17 mouse cellular contexts compared by ENCODE assay signal in genomic region chr1:66552396-66552966, GRCm38 (mm10).
DNase-seq lines count a peak whose midpoint lies in the region; ATAC-seq and TF ChIP-seq lines count a peak whose summit lies in the region.
"Had no signal": no experiment of that assay in that cellular context is flagged by ENCODE, and none has a peak within 500 bp of the region (broad histone marks: within the 10 kb centered on the region; RNA-seq: fewer than 3 reads in every experiment).

No protein-coding gene starts in this region.

- no peak overlapping the region for H3K9ac ChIP-seq in hindbrain, postnatal 0 days (replicated peaks; ENCODE audit: low read length)
- H3K9ac ChIP-seq in forebrain, embryonic 14.5 days (ENCODE audit: low read length) = no peak overlapping the region
- no peak overlapping the region for H3K9ac ChIP-seq in midbrain, embryonic 16.5 days (ENCODE audit: low read depth, low read length)
- H3K9ac ChIP-seq: embryonic facial prominence, embryonic 12.5 days; forebrain, embryonic 13.5 days had no signal

- TF ChIP-seq CTCF in left cerebral cortex, adult 2 months (IDR thresholded peaks at IDR 0.05) = peak; percentile 29
- TF ChIP-seq CTCF in hindbrain, postnatal 0 days (IDR thresholded peaks at IDR 0.05; ENCODE audit: low read depth) = no peak

- no peaks in the 10 kb centered on the region for H3K27me3 ChIP-seq in hindbrain, postnatal 0 days (ENCODE audit: insufficient read depth, low read length)
- no peaks in the 10 kb centered on the region for H3K27me3 ChIP-seq in forebrain, embryonic 14.5 days (replicated peaks; ENCODE audit: control insufficient read depth, insufficient read depth, low read length)
- no peaks in the 10 kb centered on the region for H3K27me3 ChIP-seq in midbrain, embryonic 16.5 days (ENCODE audit: control insufficient read depth, insufficient read depth, low read depth, low read length)
- H3K27me3 ChIP-seq: embryonic facial prominence, embryonic 12.5 days; forebrain, embryonic 13.5 days had no signal

- H3K27ac ChIP-seq in left cerebral cortex, adult 2 months = peak overlapping the region; percentile 69
- no peak overlapping the region for H3K27ac ChIP-seq in hindbrain, postnatal 0 days
- H3K27ac ChIP-seq in forebrain, embryonic 14.5 days (ENCODE audit: low read depth, low read length) = no peak overlapping the region
- no peak overlapping the region for H3K27ac ChIP-seq in midbrain, embryonic 16.5 days (ENCODE audit: low read length)
- H3K27ac ChIP-seq: embryonic facial prominence, embryonic 12.5 days; forebrain, embryonic 13.5 days had no signal

- no peak overlapping the region for H3K4me3 ChIP-seq in left cerebral cortex, adult 2 months
- H3K4me3 ChIP-seq in hindbrain, postnatal 0 days (ENCODE audit: low read length) = no peak overlapping the region
- no peak overlapping the region for H3K4me3 ChIP-seq in forebrain, embryonic 14.5 days (ENCODE audit: low read depth, low read length)
- no peak overlapping the region for H3K4me3 ChIP-seq in midbrain, embryonic 16.5 days (ENCODE audit: low read depth, low read length)
- H3K4me3 ChIP-seq: embryonic facial prominence, embryonic 12.5 days; forebrain, embryonic 13.5 days had no signal

- no peak overlapping the region for H3K4me2 ChIP-seq in hindbrain, postnatal 0 days (ENCODE audit: low read depth, low read length)
- no peak overlapping the region for H3K4me2 ChIP-seq in forebrain, embryonic 14.5 days (ENCODE audit: low read length)
- H3K4me2 ChIP-seq in midbrain, embryonic 16.5 days (ENCODE audit: low read length) = no peak overlapping the region
- H3K4me2 ChIP-seq: embryonic facial prominence, embryonic 12.5 days; forebrain, embryonic 13.5 days had no signal

- H3K9me3 ChIP-seq in hindbrain, postnatal 0 days (ENCODE audit: low read length) = no peaks in the 10 kb centered on the region
- H3K9me3 ChIP-seq in forebrain, embryonic 14.5 days (replicated peaks; ENCODE audit: control insufficient read depth, low read length) = no peaks in the 10 kb centered on the region
- H3K9me3 ChIP-seq in midbrain, embryonic 16.5 days (replicated peaks; ENCODE audit: control insufficient read depth, low read length, poor library complexity, severe bottlenecking) = no peaks in the 10 kb centered on the region
- H3K9me3 ChIP-seq: embryonic facial prominence, embryonic 12.5 days; forebrain, embryonic 13.5 days had no signal

- 63% methylated on average over 5 of the region's 5 CpGs for WGBS in hindbrain, postnatal 0 days
- WGBS in forebrain, embryonic 14.5 days = 77% methylated on average over 5 of the region's 5 CpGs
- WGBS in midbrain, embryonic 16.5 days = 72% methylated on average over 5 of the region's 5 CpGs

- ATAC-seq in hindbrain, postnatal 0 days = no peak
- ATAC-seq in forebrain, embryonic 14.5 days = no peak
- ATAC-seq in midbrain, embryonic 16.5 days = no peak
- ATAC-seq: forebrain, embryonic 13.5 days; Patski had no signal

- H3K4me1 ChIP-seq in hindbrain, postnatal 0 days (ENCODE audit: insufficient read depth, low read length) = no peaks in the 10 kb centered on the region
- no peaks in the 10 kb centered on the region for H3K4me1 ChIP-seq in forebrain, embryonic 14.5 days (ENCODE audit: control insufficient read depth, insufficient read depth, low read length)
- no peaks in the 10 kb centered on the region for H3K4me1 ChIP-seq in midbrain, embryonic 16.5 days (ENCODE audit: control insufficient read depth, insufficient read depth, low read length)
- H3K4me1 ChIP-seq: embryonic facial prominence, embryonic 12.5 days; forebrain, embryonic 13.5 days had no signal

- H3K36me3 ChIP-seq in hindbrain, postnatal 0 days (ENCODE audit: insufficient read depth, low read length) = peaks cover 20% of the 10 kb centered on the region; the same call in 1 of the 2 replicates
- H3K36me3 ChIP-seq in forebrain, embryonic 14.5 days (ENCODE audit: control insufficient read depth, insufficient read depth, low read length) = no peaks in the 10 kb centered on the region
- H3K36me3 ChIP-seq in midbrain, embryonic 16.5 days (ENCODE audit: control insufficient read depth, insufficient read depth, low read length) = 0 out of 2 replicates have a peak, but pooled peaks cover 5% of the 10 kb centered on the region
- H3K36me3 ChIP-seq: embryonic facial prominence, embryonic 12.5 days had no signal

- DNase-seq in lung, postnatal 25 days (ENCODE audit: low spot score) = peak; percentile 1
- no peak for DNase-seq in lung, postnatal 14 days
- peak; percentile 81 to 82 for DNase-seq in frontal cortex, adult 2 months (ENCODE audit: extremely low spot score in 1 of 2, low spot score in 1 of 2)
- peak; percentile 58 to 60 for DNase-seq in left cerebral cortex, adult 2 months (ENCODE audit: extremely low spot score in 1 of 2, low spot score in 2 of 2)
- DNase-seq in right cerebral cortex, postnatal 36 days (ENCODE audit: low spot score in 2 of 2) = peak; percentile 74 to 84
- DNase-seq in hindbrain, postnatal 0 days (ENCODE audit: low spot score) = no peak
- DNase-seq in forebrain, embryonic 14.5 days (ENCODE audit: low spot score) = no peak
- DNase-seq: B cell, adult 2 months; cerebellum, adult 9-10 months; heart, adult 18-20 months; heart, postnatal 4 days; liver; lung, postnatal 36 days had no signal

- intact Hi-C loops in left cerebral cortex, adult 2 months (cut with DNase I) = no loop called here

Comparison
In these comparisons a context has a peak if more than half of its experiments do, and no peak if none do; other contexts are left out.
1. DNase-seq: peak in lung, postnatal 25 days (single experiment), frontal cortex, adult 2 months (2 of 2), left cerebral cortex, adult 2 months (2 of 2) and right cerebral cortex, postnatal 36 days (2 of 2); none in lung, postnatal 14 days (single experiment), hindbrain, postnatal 0 days (single experiment) and forebrain, embryonic 14.5 days (single experiment).